Mouse (Mus musculus) frontal cortex, adult 2 months (tissue): ENCODE results near the gene Tex44. TPM values are rescaled to one million over a fixed set of nuclear protein-coding genes. Genes with fewer than 3 reads are reported as not detected.

Source experiments
- polyA plus RNA-seq: library from polyadenylated mRNA; depleted of rRNA; stranded (reverse); fragments of >200 nt; gene quantifications from 2 replicates; pipeline ENCODE4 v1.2.3, GENCODE M21; 2012; rRNA removed

The Tex44 gene
- polyA plus RNA-seq, 1 experiment: not detected

Other genes starting within 250 kb of the Tex44 start
- gene B3gnt7, start 123.5 kb upstream of the Tex44 start, polyA plus RNA-seq: 1.6 TPM in 2 replicates
- 153 and 154 TPM in 2 replicates for gene Ncl, start 66.9 kb upstream of the Tex44 start, polyA plus RNA-seq
- gene Nmur1, start 101 bp upstream of the Tex44 start, polyA plus RNA-seq: 0.38 and 0.54 TPM in 2 replicates
- 707 and 751 TPM in 2 replicates for gene Ptma, start 100.4 kb downstream of the Tex44 start, polyA plus RNA-seq
- gene Pde6d, start 156.3 kb downstream of the Tex44 start, polyA plus RNA-seq: 66.1 and 72.3 TPM in 2 replicates
- gene Cops7b, start 156.6 kb downstream of the Tex44 start, polyA plus RNA-seq: 34.7 and 39.7 TPM in 2 replicates
- gene Nppc, start 244.2 kb downstream of the Tex44 start, polyA plus RNA-seq: 6.8 and 11.4 TPM in 2 replicates